Mouse (Mus musculus) bone marrow macrophage, adult 2 months (primary cell): ENCODE results near the gene Bzw2. TPM values are rescaled to one million over a fixed set of nuclear protein-coding genes. Genes with fewer than 3 reads are reported as not detected.

Experiments used
- H3K27ac ChIP-seq: 2 replicates; pipeline ENCODE4 v1.5.1; 2012; ENCODE audit warnings: low read depth, low read length; ENCODE audit not compliant: insufficient read depth
- H3K4me1 ChIP-seq: 2 replicates; pipeline ENCODE4 v1.6.1; 2012; ENCODE audit warnings: low read length; ENCODE audit not compliant: control insufficient read depth, insufficient read depth
- H3K4me3 ChIP-seq: 2 replicates; pipeline ENCODE4 v1.5.1; 2012; ENCODE audit warnings: mild to moderate bottlenecking, low read length, moderate library complexity; ENCODE audit not compliant: insufficient read depth
- CTCF ChIP-seq: IDR thresholded peaks from 2 replicates; pipeline ENCODE4 v1.5.1; 2012; ENCODE audit warnings: low read depth, mild to moderate bottlenecking, low read length, moderate library complexity
- POLR2A ChIP-seq: IDR thresholded peaks from 2 replicates; pipeline ENCODE4 v1.6.1; 2012; ENCODE audit warnings: mild to moderate bottlenecking, low read depth, low read length, borderline replicate concordance
- polyA plus RNA-seq: library from polyadenylated mRNA; stranded (reverse); fragments of >200 nt; gene quantifications from 2 replicates; pipeline ENCODE4 v1.2.4, GENCODE M21; 2012; ENCODE audit not compliant: missing spikeins, insufficient read depth, insufficient read length

Bzw2 gene
- polyA plus RNA-seq, 1 experiment: 6.3 TPM

DNA sequence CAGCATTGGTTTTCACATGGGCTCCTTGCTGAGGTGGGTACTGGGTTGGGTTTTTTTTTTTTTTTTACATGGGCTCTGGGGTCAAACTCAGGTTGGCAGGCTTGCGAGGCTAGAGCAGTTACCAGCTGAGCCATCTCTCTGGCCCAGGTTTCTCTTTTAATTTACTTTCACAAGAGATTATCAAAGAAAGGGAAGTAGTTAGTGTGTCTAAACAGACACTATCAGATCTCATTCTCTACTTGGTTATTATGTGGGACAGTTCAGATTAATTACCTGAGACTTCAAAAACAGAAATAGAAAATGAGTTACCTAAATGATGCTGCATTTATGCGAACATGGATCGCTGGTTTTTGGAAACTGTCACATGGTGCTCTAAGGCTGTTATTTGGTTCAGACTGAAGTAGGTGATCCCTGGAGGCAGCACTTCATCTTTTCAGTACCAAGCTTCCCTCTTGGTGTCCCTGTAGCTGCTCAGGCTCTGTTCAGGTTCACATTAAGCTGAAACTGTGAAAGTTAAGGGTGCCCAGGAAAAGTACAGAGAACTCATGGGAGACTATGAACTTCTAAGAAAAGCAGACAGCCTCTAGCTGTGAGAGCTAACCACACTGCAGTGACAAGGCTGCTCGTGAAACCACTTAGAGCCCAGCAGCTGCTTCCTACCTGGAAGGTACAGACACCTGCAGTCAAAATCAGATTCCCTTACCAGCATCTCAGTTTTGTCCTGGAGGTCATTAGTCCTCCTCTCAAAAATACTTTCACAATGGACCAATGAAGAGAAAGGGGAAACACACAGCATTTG lies 79.6 kb downstream of the Bzw2 start:
- no peak overlapping the region for H3K27ac ChIP-seq
- TF ChIP-seq CTCF (no peak), POLR2A (no peak)
- H3K4me1 ChIP-seq: peaks cover 6% of the 10 kb centered on the region; the same call in 1 of the 2 replicates

DNA sequence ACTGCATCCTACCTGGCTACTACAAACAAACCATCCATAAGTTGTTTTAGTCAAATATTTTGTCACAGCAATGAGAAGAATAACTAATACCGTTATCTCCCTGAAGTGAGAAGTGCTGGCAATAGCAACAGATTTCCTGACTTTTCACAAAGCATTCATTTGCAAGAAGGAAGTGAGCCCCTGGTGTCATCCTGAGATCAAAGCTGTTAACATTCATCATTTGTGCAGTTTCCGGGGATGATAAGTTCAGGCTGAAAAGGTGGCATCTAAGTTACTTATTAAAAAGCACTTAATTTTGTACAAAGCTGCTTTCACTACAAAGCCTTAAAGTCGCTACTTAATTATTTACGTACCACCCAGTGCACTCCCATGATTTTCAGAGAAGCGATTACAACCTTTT lies 85.0 kb downstream of the Bzw2 start:
- no peak overlapping the region for H3K4me3 ChIP-seq
- H3K4me1 ChIP-seq: peaks cover 13% of the 10 kb centered on the region
- no peak overlapping the region for H3K27ac ChIP-seq
- TF ChIP-seq POLR2A (no peak), CTCF (no peak)

More for the DNA sequence above, 79.6 kb downstream of the Bzw2 start:
- H3K4me3 ChIP-seq: no peak overlapping the region

DNA sequence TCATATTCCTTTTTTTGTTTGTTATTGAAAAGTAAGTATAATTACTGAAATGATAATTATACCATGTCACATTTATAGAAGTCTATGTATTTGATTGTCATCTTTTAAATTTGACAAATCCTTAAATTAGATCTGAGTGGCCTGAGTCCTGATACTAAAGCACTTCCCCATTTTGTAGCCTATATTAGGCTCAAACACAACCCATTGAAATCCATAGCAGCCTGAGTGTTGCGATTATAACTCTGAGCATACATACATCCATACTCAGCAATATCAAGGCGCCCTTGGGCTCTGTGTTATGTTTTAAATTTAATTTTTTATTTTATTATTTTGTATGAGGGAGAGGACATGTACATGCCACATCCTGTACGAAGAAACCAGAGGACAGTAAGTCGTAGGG lies 87.6 kb downstream of the Bzw2 start:
- TF ChIP-seq POLR2A (no peak), CTCF (no peak)
- peak overlapping the region; percentile 22; the same call in 1 of the 2 replicates for H3K27ac ChIP-seq
- no peak overlapping the region for H3K4me3 ChIP-seq
- H3K4me1 ChIP-seq: peaks cover 13% of the 10 kb centered on the region

DNA sequence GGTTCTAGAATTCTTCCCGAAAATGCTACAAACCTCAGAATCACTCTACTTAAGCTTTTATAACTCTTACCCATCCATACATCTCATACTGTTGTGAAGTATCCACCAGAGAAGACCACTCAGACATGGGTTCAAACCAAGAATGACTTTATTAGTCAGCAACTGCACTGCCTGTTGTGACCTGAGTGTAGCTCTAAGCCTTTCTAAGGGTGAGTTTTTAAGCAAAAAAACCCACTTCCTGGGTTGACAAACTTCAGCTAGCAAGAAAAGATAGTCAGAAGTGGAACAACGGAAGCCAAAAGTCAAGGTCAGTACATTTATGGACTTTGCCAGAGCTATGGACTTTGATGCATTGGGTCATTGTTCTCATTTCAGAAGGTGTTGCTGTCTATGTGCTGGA lies 90.3 kb downstream of the Bzw2 start:
- no peak overlapping the region for H3K27ac ChIP-seq
- no peak for TF ChIP-seq CTCF
- no peak for TF ChIP-seq POLR2A
- no peak overlapping the region for H3K4me3 ChIP-seq
- H3K4me1 ChIP-seq: peaks cover 12% of the 10 kb centered on the region

DNA sequence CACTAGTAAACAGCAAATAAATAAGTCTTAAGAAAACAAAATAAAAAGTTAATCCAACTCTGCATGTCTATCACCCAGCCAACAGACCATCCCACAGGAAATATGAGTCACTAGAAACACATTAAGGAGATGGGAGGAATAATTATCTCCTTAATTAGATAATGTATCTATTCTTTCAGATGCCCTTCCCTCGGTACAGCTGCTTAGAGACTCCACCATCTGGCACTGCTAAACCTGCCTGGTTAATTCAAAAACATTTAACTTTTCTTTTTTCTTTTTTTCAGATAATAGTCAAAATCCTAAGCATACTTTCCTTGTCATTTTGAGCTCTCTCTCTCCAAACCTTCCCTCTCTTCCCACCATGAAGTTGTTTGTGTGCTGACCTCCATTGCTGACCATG lies 92.0 kb downstream of the Bzw2 start:
- peaks cover 17% of the 10 kb centered on the region for H3K4me1 ChIP-seq
- no peak overlapping the region for H3K27ac ChIP-seq
- H3K4me3 ChIP-seq: no peak overlapping the region
- TF ChIP-seq POLR2A (no peak), CTCF (no peak)

DNA sequence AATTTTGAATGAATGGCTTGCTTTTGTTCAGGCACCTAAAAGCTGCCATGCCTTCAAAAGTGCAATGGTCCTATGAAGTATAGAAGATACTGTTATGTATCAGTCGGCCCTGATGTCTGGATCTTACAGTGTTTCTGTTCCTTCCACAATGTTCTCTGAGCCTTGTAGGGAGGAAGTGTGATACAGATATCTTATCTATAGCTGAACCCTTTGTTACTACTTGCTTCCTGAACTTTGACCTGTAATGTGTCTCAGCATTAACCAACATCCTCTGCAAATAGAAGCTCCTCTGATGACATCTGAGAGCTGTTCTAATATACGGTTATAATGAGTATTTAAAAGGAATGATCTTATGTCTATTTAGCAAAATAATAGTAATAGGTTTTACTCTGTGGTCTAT lies 100.2 kb downstream of the Bzw2 start:
- H3K4me1 ChIP-seq: peaks cover 8% of the 10 kb centered on the region
- TF ChIP-seq POLR2A (no peak), CTCF (no peak)
- H3K4me3 ChIP-seq: no peak overlapping the region
- H3K27ac ChIP-seq: no peak overlapping the region

DNA sequence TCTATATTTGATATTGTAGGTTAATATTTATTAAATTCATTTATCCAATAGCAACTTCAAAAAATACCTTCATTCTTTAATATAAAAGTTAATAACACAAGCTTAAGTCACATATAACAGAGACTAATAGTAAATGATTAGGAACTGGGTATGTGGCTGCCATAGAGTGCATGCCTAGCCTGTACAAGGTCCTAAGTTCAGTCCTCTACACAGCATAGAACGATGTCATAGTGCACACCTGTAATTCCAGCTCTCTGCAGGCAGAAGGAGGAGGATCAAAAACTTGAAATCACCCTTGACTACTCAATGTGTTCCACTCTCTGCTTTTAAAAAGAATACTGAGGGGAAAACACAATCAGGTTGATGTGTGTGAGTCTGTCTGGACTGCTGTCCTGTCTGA lies 107.6 kb downstream of the Bzw2 start:
- no peaks in the 10 kb centered on the region for H3K4me1 ChIP-seq
- no peak for TF ChIP-seq POLR2A
- TF ChIP-seq CTCF: no peak
- H3K4me3 ChIP-seq: no peak overlapping the region
- no peak overlapping the region for H3K27ac ChIP-seq

DNA sequence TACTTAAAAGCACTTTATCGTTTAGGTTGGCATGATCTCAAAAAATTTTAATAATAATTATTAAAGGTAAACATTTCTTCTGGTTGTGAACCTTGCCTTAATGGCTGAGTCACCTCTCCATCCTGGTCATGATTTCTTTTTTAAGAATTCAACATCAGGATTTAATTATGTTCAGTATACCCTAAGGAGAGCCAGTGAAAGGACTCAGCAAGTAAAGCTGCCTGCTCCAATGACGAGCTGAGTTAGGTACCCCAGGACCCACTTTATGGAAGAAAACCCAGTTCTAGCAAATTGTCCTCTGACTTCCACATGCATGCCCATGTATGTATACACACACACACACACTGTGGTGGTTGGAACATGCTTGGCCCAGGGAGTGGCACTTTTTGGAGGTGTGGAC lies 110.3 kb downstream of the Bzw2 start:
- TF ChIP-seq CTCF (no peak), POLR2A (no peak)
- no peak overlapping the region for H3K27ac ChIP-seq
- H3K4me1 ChIP-seq: no peaks in the 10 kb centered on the region
- H3K4me3 ChIP-seq: no peak overlapping the region

DNA sequence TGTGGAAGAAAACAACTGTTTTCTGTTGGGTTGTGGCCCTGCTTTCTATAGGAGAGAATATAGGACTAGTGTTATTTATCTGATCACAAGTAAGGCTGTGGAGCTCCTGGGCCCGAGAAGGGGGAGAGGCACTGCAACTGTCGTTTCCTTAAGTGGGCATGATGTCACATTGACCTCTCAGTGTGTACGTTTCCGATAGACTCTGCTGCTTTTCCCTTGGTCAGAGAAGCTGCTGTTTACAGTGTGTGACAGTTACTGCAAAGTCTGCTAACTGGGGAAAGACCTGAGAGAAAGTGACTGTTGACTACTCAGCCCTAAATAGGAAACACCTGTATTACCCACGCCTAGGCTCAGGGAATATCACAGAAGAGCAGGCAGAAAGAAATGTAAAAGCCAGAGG lies 111.7 kb downstream of the Bzw2 start:
- H3K4me3 ChIP-seq: no peak overlapping the region
- H3K27ac ChIP-seq: no peak overlapping the region
- TF ChIP-seq CTCF: no peak
- no peak for TF ChIP-seq POLR2A
- no peaks in the 10 kb centered on the region; the same call in 1 of the 2 replicates for H3K4me1 ChIP-seq

DNA sequence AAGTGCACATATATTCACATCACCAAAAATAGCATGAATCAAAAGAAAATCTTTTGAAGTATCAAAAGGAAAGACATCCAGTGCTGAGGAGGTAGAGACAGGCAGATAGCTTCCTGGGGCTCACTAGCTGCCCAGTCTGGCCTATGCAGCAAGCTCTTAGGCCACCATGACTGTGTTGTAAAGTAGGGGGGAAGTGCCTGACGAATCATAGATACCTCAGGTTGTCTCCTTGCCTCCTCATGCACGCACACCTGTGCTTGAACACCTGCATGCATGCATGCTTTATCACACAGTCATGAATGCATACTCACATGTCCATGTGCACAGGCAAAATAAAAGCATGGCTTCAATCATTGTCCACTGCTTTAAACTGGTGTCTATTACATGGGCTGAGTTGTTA lies 113.2 kb downstream of the Bzw2 start:
- Histone ChIP-seq H3K27ac (no peak overlapping the region), H3K4me1 (peaks cover 7% of the 10 kb centered on the region), H3K4me3 (no peak overlapping the region)
- TF ChIP-seq POLR2A (no peak), CTCF (no peak)

DNA sequence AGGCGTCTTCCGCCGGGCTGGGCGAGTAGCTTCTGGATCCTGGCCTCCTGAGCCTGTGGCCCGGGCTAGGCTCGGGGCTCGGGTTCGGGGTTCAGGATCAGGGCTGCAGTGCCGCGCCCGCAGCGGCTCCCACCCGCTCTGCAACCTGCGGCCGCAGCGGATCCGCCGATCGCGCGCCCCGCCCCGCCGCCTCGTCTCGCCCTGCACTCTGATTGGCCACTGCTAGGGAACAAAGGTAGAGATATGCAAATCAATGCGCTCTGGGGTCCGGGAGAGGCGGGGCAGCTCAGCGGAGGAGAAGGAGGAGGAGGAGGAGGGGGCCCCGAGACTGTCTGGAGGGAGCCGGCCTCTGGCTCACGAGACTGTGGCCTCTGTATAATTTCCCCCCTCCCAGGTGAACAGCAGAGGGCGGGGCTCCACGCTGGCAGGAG lies 115.5 kb downstream of the Bzw2 start, which contains the start of gene Tspan13:
Gene Tspan13 (minus strand): TSS at position 153 of the 431 bp plus-strand sequence.
- H3K4me3 ChIP-seq: peak within 1 kb of the TSS; percentile 72
- no peak within 1 kb of the TSS for H3K27ac ChIP-seq
- H3K4me1 ChIP-seq: peaks cover 14% of the 10 kb centered on the region
- TF ChIP-seq CTCF: no peak
- TF ChIP-seq POLR2A: no peak

Other genes starting within 250 kb of the Bzw2 start
- not detected in 2 replicates for gene Agr3, start 232.5 kb downstream of the Bzw2 start, polyA plus RNA-seq
- gene Agr2, start 165.2 kb downstream of the Bzw2 start, polyA plus RNA-seq: not detected in 2 replicates
- 14.5 and 18.1 TPM in 2 replicates for gene Tspan13, start 115.6 kb downstream of the Bzw2 start, polyA plus RNA-seq
- 15.1 and 17.2 TPM in 2 replicates for gene Ankmy2, start 966 bp downstream of the Bzw2 start, polyA plus RNA-seq
- gene Lrrc72, start 95.3 kb upstream of the Bzw2 start, polyA plus RNA-seq: not detected in 2 replicates
- gene Sostdc1, start 156.1 kb upstream of the Bzw2 start, polyA plus RNA-seq: not detected in 2 replicates
- 1.4 and 1.6 TPM in 2 replicates for gene Ispd, start 223.4 kb upstream of the Bzw2 start, polyA plus RNA-seq
- not detected in 2 replicates for gene D630036H23Rik, start 224.1 kb upstream of the Bzw2 start, polyA plus RNA-seq